Mouse (Mus musculus) forebrain, postnatal 0 days (tissue): ENCODE data around the gene Arid1a. TPM values are rescaled to one million over a fixed set of nuclear protein-coding genes. Genes with fewer than 3 reads are reported as not detected.

Experiments
- ATAC-seq: fragments of 200-750 bp; cut with Nextera tagmentation; 2 replicates; pipeline ENCODE4 v1.8.0; 2017; ENCODE audit warnings: mild to moderate bottlenecking, moderate library complexity
- DNase-seq: peaks from one replicate; pipeline ENCODE4 v3.0.0-alpha.2; 2015
- H3K27ac ChIP-seq: fragments of 300-500 bp; sonication (generic); 2 replicates; pipeline ENCODE4 v1.5.1; 2014; ENCODE audit warnings: low read depth, mild to moderate bottlenecking, antibody characterized with exemption, low read length, moderate library complexity, mixed read lengths
- H3K27me3 ChIP-seq: fragments of 300-500 bp; sonication (generic); 2 replicates; pipeline ENCODE4 v1.6.1; 2014; ENCODE audit warnings: mild to moderate bottlenecking, low read length, mixed read lengths; ENCODE audit not compliant: insufficient read depth
- H3K36me3 ChIP-seq: fragments of 300-500 bp; sonication (generic); 2 replicates; pipeline ENCODE4 v1.6.1; 2014; ENCODE audit warnings: mild to moderate bottlenecking, moderate library complexity; ENCODE audit not compliant: insufficient read depth
- H3K4me1 ChIP-seq: fragments of 300-500 bp; sonication (generic); 2 replicates; pipeline ENCODE4 v1.6.1; 2014; ENCODE audit warnings: antibody characterized with exemption; ENCODE audit not compliant: insufficient read depth
- H3K4me2 ChIP-seq: fragments of 300-500 bp; sonication (generic); 2 replicates; pipeline ENCODE4 v1.6.1; 2014; ENCODE audit warnings: low read depth, mild to moderate bottlenecking, moderate library complexity
- H3K4me3 ChIP-seq: fragments of 300-500 bp; sonication (generic); 2 replicates; pipeline ENCODE4 v1.5.1; 2014; ENCODE audit warnings: low read depth, low read length, mixed read lengths
- H3K9ac ChIP-seq: fragments of 300-500 bp; sonication (generic); 2 replicates; pipeline ENCODE4 v1.6.1; 2014; ENCODE audit warnings: mild to moderate bottlenecking
- H3K9me3 ChIP-seq: fragments of 300-500 bp; sonication (generic); 2 replicates; pipeline ENCODE4 v1.6.1; 2016; ENCODE audit warnings: low read length
- CTCF ChIP-seq: sonication (generic); IDR thresholded peaks from 2 replicates; pipeline ENCODE4 v1.5.1; 2016; ENCODE audit warnings: antibody characterized with exemption, control low read depth, low read depth
- WGBS: fragments of 180-500 bp; shearing (Covaris S2); extraction: QIAGEN DNeasy Blood & Tissue Kit; methylation state at CpG from one replicate; pipeline ENCODE4 v1.1.7; 2014; 5-methylcytosine and 5-hydroxymethylcytosine counted together
- polyA plus RNA-seq: library from polyadenylated mRNA; unstranded; fragments of >200 nt; fragmentation: Nextera tagmentation; extraction: Ambion mirVana; gene quantifications from 2 replicates; pipeline ENCODE4 v1.2.1, GENCODE M21; 2015
- total RNA-seq: library from RNA; depleted of rRNA; stranded (reverse); fragments of >200 nt; gene quantifications from 2 replicates; pipeline ENCODE4 v1.2.3, GENCODE M21; 2014

The Arid1a gene
- total and polyA plus RNA-seq, 2 experiments from 2014 or later: 19.3 to 51.0 TPM

- Histone ChIP-seq H3K4me1 (no peaks in the 10 kb centered on the region), H3K9me3 (no peaks in the 10 kb centered on the region), H3K4me3 (no peak overlapping the region), H3K27me3 (no peaks in the 10 kb centered on the region), H3K36me3 (peaks cover 26% of the 10 kb centered on the region), H3K4me2 (no peak overlapping the region), H3K9ac (no peak overlapping the region), H3K27ac (no peak overlapping the region)
- 34% methylated on average over 2 of the region's 2 CpGs for WGBS
- ATAC-seq: no peak
- no peak for DNase-seq
- TF ChIP-seq CTCF: no peak
Observed at GRCm38 (mm10) chr4:133709395-133709794, 47.2 kb downstream of the Arid1a start.

DNA sequence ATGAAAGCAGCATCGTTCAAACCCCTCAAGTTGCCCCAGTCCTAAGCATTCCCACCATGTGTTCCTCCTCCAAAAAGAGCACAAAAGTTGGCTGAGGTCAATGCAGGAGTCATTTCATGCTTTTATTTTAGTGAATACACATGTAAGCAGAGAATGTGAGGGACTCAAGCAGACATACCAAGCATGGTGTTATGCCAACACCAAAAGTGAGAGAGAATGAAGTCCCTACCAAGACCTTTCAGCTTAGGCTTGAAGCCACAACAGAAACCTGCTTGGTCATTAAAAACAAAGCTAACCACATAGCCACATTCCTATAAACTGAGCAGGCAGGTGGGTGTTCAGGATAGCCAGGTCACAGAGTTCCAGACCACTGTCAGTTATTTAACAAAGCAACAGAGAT is 49.1 kb downstream of the Arid1a start:
- TF ChIP-seq CTCF: no peak
- Histone ChIP-seq H3K27me3 (no peaks in the 10 kb centered on the region), H3K4me2 (no peak overlapping the region), H3K27ac (no peak overlapping the region), H3K9me3 (no peaks in the 10 kb centered on the region), H3K4me3 (no peak overlapping the region), H3K9ac (no peak overlapping the region), H3K4me1 (no peaks in the 10 kb centered on the region), H3K36me3 (peaks cover 19% of the 10 kb centered on the region)
- WGBS: 54% methylated on average over 1 of the region's 1 CpGs
- ATAC-seq (no peak), DNase-seq (no peak)

DNA sequence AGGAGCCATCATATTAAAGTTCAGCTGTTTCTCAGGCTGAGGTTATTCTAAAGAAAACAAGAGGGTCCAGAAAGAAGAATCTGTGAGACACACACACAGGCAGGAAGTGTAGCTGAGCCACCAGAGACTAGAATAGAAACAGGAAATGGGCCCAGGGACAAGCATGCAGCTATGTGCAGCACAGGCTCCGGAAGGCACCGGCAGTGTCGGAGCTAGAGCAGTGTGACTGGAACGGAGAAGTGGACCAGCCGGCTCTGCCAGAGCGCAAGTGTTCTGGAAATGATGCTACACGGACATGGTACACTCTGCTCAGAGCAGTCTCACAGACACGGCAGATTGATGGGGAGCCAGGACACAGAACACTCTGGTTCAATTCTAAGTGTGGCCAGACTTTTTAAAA is 49.6 kb downstream of the Arid1a start:
- DNase-seq (no peak), ATAC-seq (peak; percentile 27; the same call in 1 of the 2 replicates)
- no peaks in the 10 kb centered on the region for H3K4me1 ChIP-seq
- WGBS: 76% methylated on average over 8 of the region's 8 CpGs
- H3K4me2 ChIP-seq: no peak overlapping the region
- H3K9ac ChIP-seq: no peak overlapping the region
- H3K9me3 ChIP-seq: no peaks in the 10 kb centered on the region
- H3K27me3 ChIP-seq: no peaks in the 10 kb centered on the region
- TF ChIP-seq CTCF: no peak
- H3K4me3 ChIP-seq: no peak overlapping the region
- H3K36me3 ChIP-seq: peaks cover 19% of the 10 kb centered on the region
- H3K27ac ChIP-seq: peak overlapping the region; percentile 45; the same call in 1 of the 2 replicates

GRCm38 (mm10) chr4:133705062-133705461 is 51.5 kb downstream of the Arid1a start:
- no peak for TF ChIP-seq CTCF
- no peak for ATAC-seq
- peaks cover 9% of the 10 kb centered on the region; the same call in 1 of the 2 replicates for H3K36me3 ChIP-seq

GRCm38 (mm10) chr4:133700905-133701368 is 55.6 kb downstream of the Arid1a start:
- peaks cover 8% of the 10 kb centered on the region for H3K36me3 ChIP-seq
- H3K4me1 ChIP-seq: no peaks in the 10 kb centered on the region
- TF ChIP-seq CTCF: no peak
- no peaks in the 10 kb centered on the region for H3K27me3 ChIP-seq
- ATAC-seq: peak; percentile 91
- DNase-seq: peak; percentile 69
- H3K9me3 ChIP-seq: no peaks in the 10 kb centered on the region
- H3K4me2 ChIP-seq: no peak overlapping the region
- 56% methylated on average over 11 of the region's 11 CpGs for WGBS
- no peak overlapping the region for H3K4me3 ChIP-seq
- no peak overlapping the region for H3K9ac ChIP-seq
- peak overlapping the region; percentile 15; the same call in 1 of the 2 replicates for H3K27ac ChIP-seq

More at GRCm38 (mm10) chr4:133705062-133705461, 51.5 kb downstream of the Arid1a start:
- WGBS: 88% methylated on average over 4 of the region's 4 CpGs
- DNase-seq: no peak
- Histone ChIP-seq H3K9ac (no peak overlapping the region), H3K4me3 (no peak overlapping the region), H3K9me3 (no peaks in the 10 kb centered on the region), H3K27me3 (no peaks in the 10 kb centered on the region), H3K27ac (no peak overlapping the region), H3K4me2 (no peak overlapping the region), H3K4me1 (no peaks in the 10 kb centered on the region)

- H3K9me3 ChIP-seq: no peaks in the 10 kb centered on the region
- no peak for DNase-seq
- H3K9ac ChIP-seq: no peak overlapping the region
- H3K4me2 ChIP-seq: no peak overlapping the region
- no peaks in the 10 kb centered on the region for H3K4me1 ChIP-seq
- peaks cover 61% of the 10 kb centered on the region for H3K36me3 ChIP-seq
- ATAC-seq: no peak
- no peaks in the 10 kb centered on the region for H3K27me3 ChIP-seq
- no peak for TF ChIP-seq CTCF
- H3K4me3 ChIP-seq: no peak overlapping the region
- 75% methylated on average over 3 of the region's 3 CpGs for WGBS
- no peak overlapping the region for H3K27ac ChIP-seq
Observed at GRCm38 (mm10) chr4:133695363-133695762, 61.2 kb downstream of the Arid1a start.

DNA sequence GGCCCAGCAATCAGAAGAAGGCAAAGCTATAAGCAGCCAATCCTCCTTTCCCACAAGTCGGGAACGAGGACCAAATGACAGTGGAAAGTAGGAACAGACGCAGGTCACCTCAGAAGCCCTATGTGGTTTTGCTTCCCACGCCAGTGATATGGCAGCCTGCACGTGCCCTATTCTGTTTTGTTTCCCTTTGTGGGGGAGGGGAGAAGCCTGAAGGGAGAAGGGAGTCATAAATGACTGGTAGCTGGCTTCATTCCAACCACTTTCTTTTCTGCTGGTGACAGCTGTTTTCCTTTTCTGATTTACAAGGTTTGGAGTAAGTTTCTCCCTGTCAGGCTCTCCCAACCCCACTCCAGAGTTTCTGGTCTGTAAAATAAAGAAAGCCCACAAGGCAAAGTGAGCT is 66.3 kb downstream of the Arid1a start:
- 17% methylated on average over 5 of the region's 5 CpGs for WGBS
- Histone ChIP-seq H3K4me2 (no peak overlapping the region), H3K36me3 (peaks cover 99% of the 10 kb centered on the region), H3K9ac (no peak overlapping the region), H3K27me3 (no peaks in the 10 kb centered on the region), H3K9me3 (no peaks in the 10 kb centered on the region), H3K27ac (0 out of 2 replicates have a peak overlapping the region, but pooled peaks have one; percentile 35), H3K4me1 (no peaks in the 10 kb centered on the region), H3K4me3 (no peak overlapping the region)
- peak; percentile 42; the same call in 1 of the 2 replicates for ATAC-seq
- no peak for TF ChIP-seq CTCF
- peak; percentile 56 for DNase-seq
